15 mouse cellular contexts compared by ENCODE assay signal in the genomic region with DNA sequence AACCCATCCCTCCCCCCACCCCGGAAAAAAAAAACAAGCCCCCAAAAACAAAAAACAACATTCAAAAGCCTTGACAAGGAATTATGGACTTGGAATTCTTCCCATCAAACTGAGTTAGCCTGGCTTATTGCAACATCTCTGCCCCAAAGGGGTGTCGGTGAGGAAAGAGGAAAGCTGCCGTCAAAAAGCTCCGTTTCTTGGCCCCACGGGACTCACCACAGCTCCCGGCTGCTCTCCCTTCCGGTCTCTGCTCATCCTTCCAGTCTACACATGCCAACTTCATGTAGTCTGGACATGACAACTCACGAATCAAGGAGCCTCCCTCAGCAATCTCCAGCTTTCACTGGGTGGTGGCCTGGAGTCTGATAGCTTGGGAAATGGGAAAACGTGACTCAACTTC.
DNase-seq lines count a peak whose midpoint lies in the region; TF ChIP-seq lines count a peak whose summit lies in the region.
"Had no signal": no experiment of that assay in that cellular context is flagged by ENCODE, and none has a peak within 500 bp of the region (broad histone marks: within the 10 kb centered on the region; RNA-seq: fewer than 3 reads in every experiment).

No protein-coding gene starts in this region.

- no peak overlapping the region for H3K4me3 ChIP-seq in C2C12 (ENCODE audit: insufficient read depth, poor library complexity, severe bottlenecking)
- H3K4me3 ChIP-seq: heart, adult 2 months; hindbrain, embryonic 13.5 days; limb, embryonic 12.5 days; liver, embryonic 15.5 days; neural tube, embryonic 12.5 days had no signal

- H3K79me2 ChIP-seq in C2C12 (ENCODE audit: control insufficient read depth, insufficient read depth): no peaks in the 10 kb centered on the region

- no peaks in the 10 kb centered on the region for H3K27me3 ChIP-seq in C2C12 (ENCODE audit: control insufficient read depth, insufficient read depth, insufficient read length)
- H3K27me3 ChIP-seq: hindbrain, embryonic 13.5 days; limb, embryonic 12.5 days; liver, embryonic 15.5 days; neural tube, embryonic 12.5 days had no signal

- no peaks in the 10 kb centered on the region for H3K36me3 ChIP-seq in C2C12 (ENCODE audit: control insufficient read depth, insufficient read depth)
- H3K36me3 ChIP-seq: hindbrain, embryonic 13.5 days; limb, embryonic 12.5 days; liver, embryonic 15.5 days; neural tube, embryonic 12.5 days had no signal

- intact Hi-C loops in heart, postnatal 14 days (cut with DNase I): no loop called here

- DNase-seq in heart, adult 11 months: peak; percentile 87
- DNase-seq in heart, postnatal 14 days: no peak
- peak; percentile 71 for DNase-seq in adipocyte (ENCODE audit: low spot score)
- peak; percentile 51 for DNase-seq in lung, postnatal 25 days (ENCODE audit: low spot score)
- no peak for DNase-seq in frontal cortex, adult 2 months (ENCODE audit: extremely low spot score in 1 of 2, low spot score in 1 of 2)
- DNase-seq in left cerebral cortex, adult 9 months (ENCODE audit: low spot score in 2 of 2): no peak
- DNase-seq: cerebellum, postnatal 36 days; heart, adult 2 months; layer of hippocampus, adult 9-11 months; right cerebral cortex, postnatal 14 days had no signal

- no peak overlapping the region for H3ac ChIP-seq in C2C12 (ENCODE audit: control insufficient read depth, insufficient read length, low read depth)

- TF ChIP-seq CTCF in C2C12 (IDR thresholded peaks at IDR 0.05; ENCODE audit: control insufficient read depth, insufficient read depth, insufficient read length): no peak

- H3K79me3 ChIP-seq in C2C12 (ENCODE audit: low read depth): no peaks in the 10 kb centered on the region

TF ChIP-seq in C2C12, 6 proteins besides CTCF, POLR2A, EP300 and RAD21:
- TF ChIP-seq MAX (IDR thresholded peaks at IDR 0.05) (no peak), CEBPB (IDR thresholded peaks at IDR 0.05; ENCODE audit: low read depth) (peak; percentile 62)

Comparison
In these comparisons a context has a peak if more than half of its experiments do, and no peak if none do; other contexts are left out.
1. DNase-seq: peak in heart, adult 11 months (single experiment), adipocyte (single experiment) and lung, postnatal 25 days (single experiment); none in heart, postnatal 14 days (0 of 2), frontal cortex, adult 2 months (0 of 2) and left cerebral cortex, adult 9 months (0 of 2).